Mouse (Mus musculus) Patski (cell line): ENCODE measurements at regions not wholly inside any gene's neighbourhood (a gene's known extent, or its start where the extent isn't known, plus 50 kb on each side); places are given as distances from the start of the nearest gene placed in this dataset.

ENCODE experiments used
- ATAC-seq: fragments of 100-300 bp; one replicate; pipeline ENCODE4 v1.8.0; 2021
- CTCF ChIA-PET: fragments of 350-600 bp; sonication (Branson Sonifier 250); formaldehyde crosslinking; loops from one replicate; lab custom pipeline; 2022; ENCODE audit warnings: inconsistent platforms; lab: Charles Lee
- POLR2A ChIA-PET: fragments of 350-600 bp; sonication (Branson Sonifier 250); formaldehyde crosslinking; loops from one replicate; lab custom pipeline; 2022; ENCODE audit warnings: antibody characterized with exemption, inconsistent platforms; lab: Charles Lee
- DNase-seq: peaks from one replicate; pipeline ENCODE4 v3.0.0-alpha.2; 2011; ENCODE audit warnings: low read depth, low spot score
- H3K27me3 ChIP-seq: fragments of 371-371 bp; one replicate; pipeline ENCODE4 v1.5.1; 2021
- CTCF ChIP-seq: fragments of 100-300 bp; IDR thresholded peaks from one replicate; pipeline ENCODE4 v1.5.1; 2021
- in situ Hi-C: fragments of 300-500 bp; cut with MboI; formaldehyde crosslinking; loops from 3 replicates; pipeline ENCODE4 v1.11.1; 2018; ENCODE audit warnings: low pct_unique_long_range_greater_than_20kb, mixed read lengths

DNA sequence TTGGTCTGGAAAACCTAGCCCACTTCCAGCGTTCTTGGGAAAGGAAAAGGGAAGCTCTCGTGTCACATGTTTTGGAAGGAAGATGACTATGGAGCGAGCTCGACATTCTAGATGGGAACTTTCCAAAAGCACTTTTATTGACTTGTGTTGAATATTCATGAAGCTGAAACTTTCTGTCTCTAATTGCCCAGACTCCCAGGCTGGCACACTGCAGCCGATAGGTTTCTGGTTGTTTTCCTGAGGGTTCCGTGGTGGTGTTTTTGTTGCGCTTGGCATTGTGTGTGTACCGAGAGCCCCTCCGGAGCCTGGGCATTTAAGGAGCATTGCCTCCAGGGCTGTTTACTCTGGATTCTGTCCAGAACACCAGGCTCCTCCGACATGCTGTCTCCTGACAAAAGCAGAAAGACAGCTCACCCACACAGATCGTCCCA lies 168.6 kb upstream of the Ankrd55 start:
- in situ Hi-C loops: no loop called here
- ChIA-PET CTCF (interaction anchor here (1.2 to 1.6 kb wide), 3 partner anchors 19 to 91 kb away, joined by 3 to 4 read pairs (median 3); no protein-coding TSS in a partner anchor), POLR2A (interaction anchor here (0.9 to 1.3 kb wide), 3 partner anchors 69 to 181 kb away, joined by 3 to 4 read pairs (median 3); no protein-coding TSS in a partner anchor)
- TF ChIP-seq CTCF: no peak
- peak; percentile 79 for DNase-seq
- peak; percentile 51 for ATAC-seq
- no peaks in the 10 kb centered on the region for H3K27me3 ChIP-seq

DNA sequence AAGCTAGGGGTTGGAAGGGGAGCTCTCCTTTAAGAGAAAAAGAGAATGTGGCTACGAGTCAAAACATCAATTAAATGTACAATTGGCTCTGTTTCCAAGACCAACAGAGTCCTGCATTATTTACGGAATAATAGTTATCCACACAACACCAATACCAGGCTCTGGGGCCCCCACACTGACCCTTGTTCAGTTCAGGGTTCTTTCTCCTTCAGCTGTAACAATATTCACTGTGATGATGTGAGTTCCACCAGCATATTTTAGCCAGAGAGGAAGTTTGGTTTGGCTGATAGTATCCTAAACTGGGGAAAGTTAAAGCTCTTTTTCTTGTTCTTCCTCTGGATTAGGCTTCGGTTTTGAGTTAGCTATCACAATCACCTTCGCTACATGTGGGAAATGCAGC lies 167.9 kb upstream of the Ankrd55 start:
- DNase-seq (no peak), ATAC-seq (no peak)
- CTCF ChIA-PET: interaction anchor here (1.3 to 1.9 kb wide), 2 partner anchors 92 to 139 kb away, joined by 3 to 4 read pairs; no protein-coding TSS in a partner anchor
- in situ Hi-C loops: no loop called here
- POLR2A ChIA-PET: interaction anchor here (0.9 to 1.3 kb wide), 4 partner anchors 12 to 331 kb away, joined by 3 to 4 read pairs (median 4); no protein-coding TSS in a partner anchor
- TF ChIP-seq CTCF: no peak
- H3K27me3 ChIP-seq: no peaks in the 10 kb centered on the region

DNA sequence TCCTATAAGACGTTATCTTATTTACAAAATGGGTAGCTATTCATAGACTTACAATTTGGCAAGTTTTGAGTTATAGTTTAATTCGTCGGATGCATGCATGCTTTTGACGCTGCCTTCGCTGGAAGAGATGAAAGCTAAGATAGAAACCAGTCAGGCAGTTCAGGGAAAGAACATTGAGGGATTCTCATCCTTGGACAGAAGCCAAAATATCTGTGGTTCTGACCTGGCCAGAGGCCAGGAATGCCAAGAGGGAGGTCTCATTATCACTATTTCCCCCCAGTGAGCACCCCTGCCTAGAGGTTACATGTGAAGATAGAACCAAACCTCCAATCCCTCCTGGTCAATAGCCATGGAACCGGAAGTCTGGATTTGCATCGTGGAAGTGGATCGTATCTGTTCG lies 167.1 kb upstream of the Ankrd55 start:
- in situ Hi-C loops: no loop called here
- POLR2A ChIA-PET: interaction anchor here (1.3 kb wide), 2 partner anchors 160 to 332 kb away, joined by 4 read pairs; no protein-coding TSS in a partner anchor
- no peaks in the 10 kb centered on the region for H3K27me3 ChIP-seq
- ATAC-seq (no peak), DNase-seq (peak; percentile 62)
- TF ChIP-seq CTCF: no peak
- CTCF ChIA-PET: interaction anchor here (1.3 to 1.9 kb wide), 2 partner anchors 92 to 138 kb away, joined by 3 to 4 read pairs; no protein-coding TSS in a partner anchor

DNA sequence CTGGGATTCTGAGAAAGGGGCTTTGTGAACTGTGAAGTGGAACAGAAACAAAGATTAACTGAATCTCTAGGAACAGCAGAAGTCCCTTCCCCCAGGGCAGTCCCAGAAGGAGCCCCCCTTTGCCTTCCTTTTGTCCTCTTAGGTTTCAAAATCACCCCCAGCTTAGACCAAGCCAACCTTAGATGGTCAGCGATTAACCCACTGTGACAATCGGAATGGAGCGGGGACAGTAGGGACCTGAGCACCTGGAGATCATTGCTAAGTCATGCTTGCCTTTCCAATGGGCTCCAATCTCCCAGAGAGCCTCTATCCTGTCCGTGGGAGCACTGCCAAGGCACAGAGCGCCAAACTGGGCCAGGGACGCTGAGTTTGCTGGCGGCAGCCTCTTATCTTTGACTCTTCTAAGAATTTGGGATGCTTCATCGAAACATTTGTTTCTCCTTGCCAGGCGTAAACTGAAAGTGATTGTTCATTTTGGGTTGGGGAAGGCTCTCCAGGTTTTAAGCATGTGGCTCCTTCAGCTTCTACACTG lies 165.3 kb upstream of the Ankrd55 start:
- DNase-seq (no peak), ATAC-seq (no peak)
- in situ Hi-C loops: no loop called here
- CTCF ChIA-PET: no interaction called here
- POLR2A ChIA-PET: no interaction called here
- TF ChIP-seq CTCF: no peak
- no peaks in the 10 kb centered on the region for H3K27me3 ChIP-seq

DNA sequence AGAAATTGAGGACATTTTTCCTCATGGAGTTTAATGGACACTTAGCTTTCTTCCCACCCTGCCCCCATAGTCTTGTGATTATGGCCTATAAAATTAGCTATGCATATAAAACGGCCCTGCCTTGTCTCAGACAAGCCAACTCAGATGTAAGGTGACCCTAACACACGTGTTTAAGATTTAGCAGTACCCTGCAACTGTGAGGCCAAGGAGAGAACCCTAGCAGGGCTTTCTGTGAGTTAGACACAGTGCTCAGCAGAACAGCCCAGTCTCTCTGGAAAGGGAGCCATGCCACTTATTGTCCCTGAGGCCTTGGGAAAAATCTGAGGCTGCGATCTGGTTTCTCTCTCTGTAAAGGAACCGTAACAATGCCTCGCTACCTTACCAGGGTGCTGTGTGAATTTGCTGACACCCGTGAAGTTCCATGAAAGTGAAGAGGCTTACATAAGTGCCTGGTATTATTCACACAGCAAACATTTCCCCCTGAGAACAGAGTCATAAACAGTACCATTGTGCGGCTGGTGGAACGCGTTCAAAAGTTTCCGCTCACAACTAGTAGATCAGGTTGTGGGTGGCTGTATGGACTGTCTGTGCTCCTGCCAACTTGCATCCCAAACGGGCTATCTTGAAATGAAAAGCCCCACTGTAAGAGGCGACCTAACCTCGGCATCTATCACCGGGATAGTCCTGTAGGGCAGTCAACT lies 162.3 kb upstream of the Ankrd55 start:
- H3K27me3 ChIP-seq: no peaks in the 10 kb centered on the region
- CTCF ChIA-PET: interaction anchor here (1.3 kb wide), 1 partner anchor 133 kb away, joined by 3 read pairs; no protein-coding TSS in a partner anchor
- DNase-seq (no peak), ATAC-seq (no peak)
- TF ChIP-seq CTCF: no peak
- in situ Hi-C loops: no loop called here
- POLR2A ChIA-PET: no interaction called here

DNA sequence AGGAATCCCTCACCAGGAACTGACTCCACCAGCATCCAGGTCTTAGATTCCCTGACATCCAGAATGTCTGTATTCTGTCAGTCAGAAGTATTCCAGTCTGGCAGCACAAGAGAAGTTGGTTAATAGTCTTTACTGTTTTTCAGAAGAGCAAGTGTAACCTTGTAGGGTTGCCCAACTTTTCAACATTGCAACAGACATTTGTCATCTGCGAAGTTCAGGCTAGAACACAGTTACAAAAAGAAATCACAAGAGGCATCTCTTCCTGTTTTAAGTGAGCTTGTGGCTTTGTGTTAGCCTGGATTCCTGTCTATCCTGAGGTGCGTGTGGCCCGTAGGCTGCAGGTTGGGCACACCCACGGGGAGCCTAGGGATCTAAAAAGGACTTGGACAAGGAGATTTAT lies 158.0 kb upstream of the Ankrd55 start:
- no peak for ATAC-seq
- ChIA-PET POLR2A (interaction anchor here (0.6 kb wide), 1 partner anchor 39 kb away, joined by 3 read pairs; no protein-coding TSS in a partner anchor), CTCF (interaction anchor here (0.7 kb wide), 1 partner anchor 13 kb away, joined by 3 read pairs; no protein-coding TSS in a partner anchor)
- in situ Hi-C loops: no loop called here
- DNase-seq: no peak
- no peak for TF ChIP-seq CTCF
- H3K27me3 ChIP-seq: no peaks in the 10 kb centered on the region

DNA sequence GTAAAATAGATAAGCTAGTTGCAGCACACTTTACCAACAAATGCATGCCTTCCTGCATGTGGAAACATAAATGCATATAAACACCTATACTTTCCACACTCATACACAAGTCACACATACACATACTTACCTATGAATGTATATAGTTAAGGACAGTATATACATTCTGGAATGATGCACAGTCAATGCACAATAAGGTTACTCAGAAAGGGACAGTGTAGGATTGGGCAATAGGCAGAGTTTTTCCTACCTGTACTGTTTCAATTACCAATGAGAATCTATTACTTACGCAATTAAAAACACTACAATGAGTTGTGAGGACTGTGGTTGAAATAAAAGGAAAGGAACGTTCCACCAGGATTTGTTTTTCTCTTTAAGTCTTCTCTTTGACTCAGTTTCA lies 157.5 kb upstream of the Ankrd55 start:
- ChIA-PET POLR2A (interaction anchor here (0.6 kb wide), 1 partner anchor 39 kb away, joined by 3 read pairs; no protein-coding TSS in a partner anchor), CTCF (interaction anchor here (0.7 kb wide), 1 partner anchor 12 kb away, joined by 3 read pairs; no protein-coding TSS in a partner anchor)
- in situ Hi-C loops: no loop called here
- ATAC-seq (no peak), DNase-seq (no peak)
- TF ChIP-seq CTCF: no peak
- H3K27me3 ChIP-seq: no peaks in the 10 kb centered on the region

DNA sequence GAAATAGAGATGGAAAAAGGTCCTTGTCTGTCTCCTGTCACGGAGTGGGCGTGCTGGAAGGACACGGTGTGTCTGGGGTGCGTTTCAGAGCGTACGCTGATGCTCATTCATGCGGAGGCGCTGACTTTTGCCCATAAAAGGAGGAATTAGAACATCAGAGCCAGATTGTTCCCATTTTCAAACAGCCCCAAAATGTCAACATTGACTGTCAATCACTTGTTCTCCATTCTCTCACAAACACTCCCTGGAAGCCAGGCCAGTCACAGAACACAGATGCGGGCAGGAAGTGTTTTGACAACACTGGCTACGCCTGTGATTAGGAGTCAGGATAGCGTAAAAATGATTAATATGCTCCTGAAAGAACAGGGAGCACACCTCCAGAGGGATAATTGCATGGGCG lies 157.1 kb upstream of the Ankrd55 start:
- no peak for DNase-seq
- ChIA-PET POLR2A (no interaction called here), CTCF (no interaction called here)
- TF ChIP-seq CTCF: no peak
- H3K27me3 ChIP-seq: no peaks in the 10 kb centered on the region
- in situ Hi-C loops: no loop called here
- no peak for ATAC-seq

DNA sequence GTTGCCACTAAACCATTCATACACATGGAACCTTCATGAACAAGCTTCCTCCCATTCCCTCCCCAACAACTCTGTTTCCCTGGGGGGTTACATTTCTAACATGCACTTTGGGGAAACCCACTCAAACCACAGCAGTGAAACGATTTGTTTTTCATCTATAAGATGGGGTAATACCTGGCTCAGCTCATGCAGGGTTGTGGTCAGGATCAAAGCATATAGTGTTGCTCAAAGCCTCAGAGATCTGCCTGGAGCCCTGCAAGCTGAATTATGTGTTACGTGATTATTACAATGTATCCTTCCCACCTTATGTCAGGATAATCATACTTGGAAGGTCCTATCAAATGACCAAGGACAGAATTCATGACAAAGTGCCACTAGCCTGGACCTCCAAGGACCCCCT lies 154.5 kb upstream of the Ankrd55 start:
- CTCF ChIA-PET: no interaction called here
- H3K27me3 ChIP-seq: no peaks in the 10 kb centered on the region
- DNase-seq (no peak), ATAC-seq (no peak)
- in situ Hi-C loops: no loop called here
- POLR2A ChIA-PET: interaction anchor here (0.6 kb wide), 1 partner anchor 74 kb away, joined by 3 read pairs; no protein-coding TSS in a partner anchor
- TF ChIP-seq CTCF: no peak

DNA sequence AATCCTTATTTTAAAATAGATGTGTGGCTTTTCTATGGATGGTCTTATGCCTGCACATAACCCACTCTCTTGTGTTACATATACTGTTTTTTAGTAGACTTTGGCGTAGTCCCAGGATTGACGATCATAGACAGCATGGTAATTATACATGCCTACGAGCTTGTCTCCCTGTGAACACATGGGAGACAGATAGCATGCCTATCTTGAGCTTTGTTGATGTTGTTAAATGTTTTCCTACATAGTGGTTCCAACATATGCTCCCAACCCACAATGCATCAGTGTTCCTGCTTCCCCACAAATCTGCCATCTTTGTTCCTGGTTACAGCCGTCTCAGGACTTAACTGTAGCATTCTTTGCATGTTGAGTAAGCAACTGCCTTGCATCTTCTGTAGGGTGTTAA lies 153.6 kb upstream of the Ankrd55 start:
- ChIA-PET POLR2A (no interaction called here), CTCF (no interaction called here)
- ATAC-seq (no peak), DNase-seq (no peak)
- H3K27me3 ChIP-seq: no peaks in the 10 kb centered on the region
- TF ChIP-seq CTCF: no peak
- in situ Hi-C loops: no loop called here

DNA sequence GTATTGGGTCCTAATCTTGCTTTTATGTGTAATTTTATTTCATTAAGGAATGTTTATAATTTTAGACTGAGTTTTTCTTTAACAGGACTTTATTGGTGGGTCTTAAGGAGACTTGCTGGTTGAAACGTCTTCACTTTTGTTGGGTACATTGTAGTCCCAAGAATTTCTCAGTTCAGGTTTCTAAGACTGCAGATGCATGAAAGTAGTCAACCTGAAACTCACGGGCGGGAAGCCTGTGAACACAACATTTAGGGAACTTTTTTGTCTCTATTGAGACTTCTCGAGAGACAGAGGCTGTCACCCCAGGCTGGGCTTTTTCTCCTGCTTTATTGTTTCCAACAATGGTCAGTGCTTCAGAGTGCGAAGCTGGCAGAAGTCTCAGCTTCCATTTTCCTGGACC lies 152.5 kb upstream of the Ankrd55 start:
- DNase-seq (no peak), ATAC-seq (no peak)
- in situ Hi-C loops: no loop called here
- ChIA-PET POLR2A (no interaction called here), CTCF (no interaction called here)
- TF ChIP-seq CTCF: no peak
- H3K27me3 ChIP-seq: no peaks in the 10 kb centered on the region
